Mouse (Mus musculus) thymus, postnatal 36 days (tissue): Measurements from ENCODE around the gene Rin1.
A peak's percentile ranks its signal among the peaks of the same experiment; 100 is the strongest.
"Not testable (repeated sequence)": the region's sequence is repeated elsewhere in the genome, so short reads cannot be mapped to it uniquely, and the experiment has no call there.

Source experiments
- DNase-seq, 2 experiments: peaks; one replicate each; pipeline ENCODE4 v3.0.0; 2022; ENCODE audit warnings: mixed read lengths in 2 of 2

Rin1 gene

DNA sequence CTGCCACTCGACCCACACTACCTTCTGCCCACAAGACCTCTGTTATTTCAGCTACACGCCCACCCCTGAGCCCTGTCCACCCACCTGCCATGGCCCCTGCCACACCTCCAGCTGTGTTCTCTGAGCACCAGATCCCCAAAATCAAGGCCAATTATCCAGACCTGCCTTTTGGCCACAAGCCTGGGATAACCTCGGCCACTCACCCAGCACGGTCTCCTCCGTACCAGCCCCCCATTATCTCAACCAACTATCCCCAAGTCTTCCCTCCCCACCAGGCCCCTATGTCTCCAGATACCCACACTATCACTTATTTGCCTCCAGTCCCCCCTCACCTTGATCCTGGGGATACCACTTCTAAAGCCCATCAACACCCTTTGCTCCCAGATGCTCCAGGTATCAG is 19.2 kb downstream of the Rin1 start:
- DNase-seq, result no peak

DNA sequence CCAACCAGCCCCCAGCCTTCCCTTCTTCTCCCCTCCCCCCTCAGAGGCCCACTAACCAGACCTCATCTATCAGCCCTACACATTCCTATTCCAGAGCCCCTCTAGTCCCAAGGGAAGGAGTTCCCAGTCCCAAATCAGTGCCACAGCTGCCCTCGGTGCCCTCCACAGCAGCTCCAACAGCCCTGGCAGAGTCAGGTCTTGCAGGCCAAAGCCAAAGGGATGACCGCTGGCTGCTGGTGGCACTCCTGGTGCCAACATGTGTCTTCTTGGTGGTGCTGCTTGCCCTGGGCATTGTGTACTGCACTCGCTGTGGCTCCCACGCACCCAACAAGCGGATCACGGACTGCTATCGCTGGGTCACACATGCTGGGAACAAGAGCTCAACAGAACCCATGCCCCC is 19.7 kb downstream of the Rin1 start:
- no peak for DNase-seq

DNA sequence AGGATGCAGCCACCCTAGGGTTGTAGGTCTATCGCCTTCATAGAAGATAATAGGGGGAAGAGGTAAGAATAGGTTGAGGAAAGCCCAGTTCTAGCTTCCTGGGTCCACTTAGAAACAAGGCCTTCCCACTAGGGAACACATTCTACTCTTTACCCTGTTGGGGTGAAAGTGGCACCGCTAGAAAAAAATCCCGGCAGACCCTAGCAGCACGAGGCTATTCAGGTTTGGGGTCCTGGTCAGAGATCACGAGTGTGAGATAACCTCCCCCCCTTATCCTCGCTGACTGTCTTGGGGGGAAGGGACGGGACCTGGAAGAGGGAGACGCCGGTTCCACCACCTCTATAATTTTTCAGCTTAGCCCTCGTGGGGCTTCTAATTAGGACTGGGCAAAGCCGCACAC is 20.8 kb downstream of the Rin1 start:
- no peak for DNase-seq

DNA sequence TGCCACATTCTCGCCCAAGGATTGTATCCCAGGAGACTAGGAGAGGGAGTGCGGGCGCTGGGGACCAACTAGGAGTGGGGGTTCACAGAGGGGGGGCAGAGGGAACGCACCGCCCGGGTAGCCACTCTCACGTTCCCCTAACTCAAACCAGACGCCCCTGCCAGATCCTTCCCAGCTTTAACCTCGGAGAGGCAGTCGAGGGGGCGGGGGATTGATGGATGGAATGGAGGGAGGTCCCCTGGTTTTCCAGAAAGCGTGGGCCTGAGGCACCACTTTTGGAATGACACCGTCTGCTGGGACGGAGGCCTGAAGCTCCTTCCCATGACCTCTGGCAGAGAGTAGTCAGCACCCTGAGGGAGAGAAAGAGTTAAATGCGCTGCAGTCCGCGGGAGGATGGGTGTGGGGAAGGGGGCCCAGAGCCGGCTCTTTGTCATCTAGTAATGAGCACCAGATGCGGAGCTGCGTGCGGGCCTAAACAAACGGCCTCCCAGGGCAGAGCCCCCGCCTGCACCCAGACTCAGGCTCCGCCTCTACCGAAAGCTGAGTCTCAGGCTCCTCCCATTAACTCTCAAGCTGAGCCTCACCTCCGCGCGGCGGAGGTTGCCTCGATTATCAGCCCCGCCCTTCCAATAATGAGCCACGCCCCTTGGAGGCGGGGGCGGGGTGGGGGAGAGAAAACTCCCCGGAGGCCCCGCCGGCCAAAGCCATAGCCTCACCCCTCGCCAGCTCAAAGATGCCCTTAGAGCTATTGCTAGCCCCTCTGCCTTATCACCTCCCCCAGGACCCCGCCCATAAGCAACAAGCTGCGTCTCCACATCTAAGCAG is 21.5 kb downstream of the Rin1 start:
- DNase-seq, result peak in 1 of 2 experiments; percentile 36

DNA sequence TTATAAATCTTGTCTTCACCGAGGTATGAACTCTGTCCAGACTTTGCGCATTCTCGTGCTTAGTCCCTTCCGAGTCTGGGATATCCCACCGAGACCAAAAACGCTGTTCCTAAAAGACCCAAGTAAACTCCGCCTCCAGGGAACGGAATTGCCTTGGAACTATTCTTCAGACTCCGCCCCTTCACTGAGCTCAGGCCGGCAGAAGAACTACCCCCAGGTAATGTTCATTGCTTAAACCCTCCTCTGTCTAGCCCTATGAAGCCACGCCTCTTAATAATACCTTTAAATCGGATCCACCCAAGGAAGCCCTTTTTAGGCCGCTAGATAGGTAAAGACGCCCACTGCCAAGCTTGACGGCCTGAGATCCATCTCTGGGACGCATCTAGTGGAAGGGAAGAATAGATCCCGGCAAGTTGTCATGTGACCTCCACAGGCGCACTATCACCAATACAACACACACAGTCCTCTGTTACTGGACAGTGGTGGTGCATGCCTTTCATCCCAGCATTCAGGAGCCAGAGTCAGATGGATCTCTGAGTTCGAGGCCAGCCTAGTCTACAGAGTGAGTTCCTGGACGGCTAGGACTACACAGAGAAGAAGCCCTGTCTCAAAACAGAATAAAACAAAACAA is 22.2 kb downstream of the Rin1 start:
- DNase-seq, result no peak

DNA sequence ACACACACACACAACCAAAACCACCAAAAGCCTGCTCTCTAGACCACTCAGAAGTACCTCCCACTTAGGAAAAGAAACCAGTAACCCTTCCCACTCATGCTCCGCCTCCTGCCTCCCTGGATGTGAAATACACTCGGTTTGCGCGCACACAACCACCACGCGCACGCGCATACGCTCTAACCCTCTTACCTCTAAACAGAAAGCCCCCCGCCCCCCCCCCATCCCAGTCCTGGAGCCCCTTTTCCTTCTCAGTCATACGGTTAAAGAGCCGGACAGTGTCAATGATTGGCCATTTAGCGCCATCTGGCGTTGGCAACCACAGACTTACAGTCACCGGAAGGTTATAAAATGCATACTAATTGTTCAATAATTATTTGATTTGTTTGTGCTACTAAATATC is 22.7 kb downstream of the Rin1 start:
- peak in 1 of 2 experiments; percentile 37 for DNase-seq

DNA sequence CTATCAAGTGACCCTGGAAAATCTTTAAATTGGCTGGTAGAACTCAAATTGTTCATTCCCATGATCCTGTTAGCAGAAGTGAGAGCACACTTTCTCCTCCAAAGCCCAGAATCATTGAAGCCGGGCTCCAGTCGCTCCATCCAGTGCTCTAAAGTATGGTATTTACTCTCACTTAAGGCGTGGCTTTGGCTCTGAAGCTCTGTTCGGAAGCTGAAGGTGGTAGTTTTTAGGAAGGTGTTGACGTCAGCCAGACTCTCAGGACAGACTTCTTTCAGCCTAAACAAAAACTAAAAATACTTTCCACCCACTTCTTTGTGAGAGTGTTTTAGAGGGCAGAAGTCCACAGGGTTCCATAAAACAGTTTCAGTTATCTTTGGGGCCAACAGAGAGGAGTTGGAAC is 23.2 kb downstream of the Rin1 start:
- DNase-seq, result no peak

DNA sequence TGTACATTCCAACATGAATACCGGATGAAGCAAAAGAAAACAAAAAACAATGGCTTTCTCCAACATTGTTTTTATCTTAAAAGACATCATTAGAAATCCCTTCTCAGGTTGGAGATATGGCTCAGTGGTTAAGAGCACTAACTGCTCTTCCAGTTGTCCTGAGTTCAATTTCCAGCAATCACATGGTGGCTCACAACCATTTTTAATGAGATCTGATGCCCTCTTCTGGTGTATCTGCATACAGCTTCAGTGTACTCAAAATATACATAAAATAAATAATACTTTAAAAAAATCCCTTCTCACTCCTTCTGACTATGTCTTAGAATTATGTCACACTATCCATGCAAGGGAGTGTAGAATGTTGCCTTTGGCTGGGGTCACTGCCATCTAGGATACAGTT is 29.0 kb downstream of the Rin1 start:
- no peak for DNase-seq

DNA sequence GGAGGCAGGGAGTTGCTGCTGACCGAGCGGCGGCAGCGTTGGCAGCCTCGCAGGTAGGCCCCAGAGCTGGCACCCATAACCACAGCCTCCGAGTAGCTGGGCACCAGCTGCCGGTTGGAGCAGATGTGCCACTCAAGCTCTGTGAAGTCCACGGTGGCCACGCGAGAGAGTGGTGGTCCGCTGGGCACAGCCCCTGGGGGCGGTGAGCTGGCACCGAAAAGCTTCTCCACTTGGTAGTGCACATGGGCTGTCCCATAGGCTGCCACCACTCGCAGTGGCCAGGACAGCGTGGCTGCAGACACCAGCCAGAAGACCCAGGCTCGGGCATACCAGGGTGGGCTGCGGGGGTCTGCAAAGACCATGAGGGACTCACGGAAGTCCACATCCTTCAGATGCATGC is 31.7 kb downstream of the Rin1 start:
- DNase-seq, result no peak

DNA sequence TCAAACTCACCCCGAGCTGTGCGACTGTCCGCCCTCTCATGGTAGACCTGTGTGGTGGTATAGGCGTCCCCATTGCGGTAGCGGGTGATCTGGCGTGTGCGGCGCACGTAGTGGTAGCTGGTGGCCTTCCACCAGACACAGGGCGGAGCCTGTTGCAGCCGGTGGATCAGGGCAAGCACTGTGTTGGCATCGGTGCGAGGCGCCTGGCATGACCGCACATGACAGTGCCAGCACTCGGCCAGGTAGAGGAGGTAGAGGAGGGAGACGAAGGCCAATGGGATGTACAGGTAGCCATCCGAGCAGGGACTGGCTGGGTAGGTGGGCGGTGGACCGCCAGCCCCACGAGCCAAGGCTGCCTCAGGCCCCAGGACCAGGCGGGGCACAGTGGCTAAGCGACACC is 32.3 kb downstream of the Rin1 start:
- no peak for DNase-seq

DNA sequence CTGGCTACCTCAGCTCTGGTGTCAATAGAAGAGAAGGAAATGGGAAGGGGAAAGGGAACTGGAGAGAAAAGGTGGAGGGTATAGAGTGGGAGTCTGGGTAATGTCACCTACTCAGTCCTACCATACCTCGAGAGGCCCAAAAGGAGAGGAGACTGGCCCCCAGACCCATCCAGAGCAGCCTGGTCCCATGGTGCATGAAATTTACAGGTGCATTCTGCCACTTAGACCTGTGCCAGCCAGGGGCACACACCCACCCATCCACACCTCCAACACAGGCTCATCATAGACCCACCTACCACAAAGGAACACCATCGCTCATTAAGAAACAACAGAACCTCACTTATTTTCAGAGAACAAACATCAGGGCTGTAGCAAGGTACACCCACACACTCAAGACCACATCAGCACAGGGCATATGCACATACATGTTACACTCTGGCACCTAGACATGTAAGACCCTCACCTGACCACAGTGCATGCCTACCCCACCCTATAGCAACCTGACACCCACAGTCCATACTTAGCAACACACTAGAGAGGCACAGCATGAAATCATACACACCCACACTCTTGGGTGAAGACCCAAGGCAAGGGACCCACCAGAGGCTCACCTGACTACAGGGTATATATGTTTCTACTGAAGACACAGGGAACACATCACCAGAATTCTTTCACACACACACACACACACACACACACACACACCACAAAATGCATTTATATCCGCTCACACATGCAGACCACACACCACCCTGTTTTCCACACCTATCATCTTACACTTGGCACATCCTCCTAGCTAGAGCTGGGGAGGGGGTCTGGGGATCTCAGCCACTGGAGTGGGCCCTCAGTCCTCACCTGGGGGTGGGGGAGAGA is 33.9 kb downstream of the Rin1 start:
- DNase-seq, result no peak

DNA sequence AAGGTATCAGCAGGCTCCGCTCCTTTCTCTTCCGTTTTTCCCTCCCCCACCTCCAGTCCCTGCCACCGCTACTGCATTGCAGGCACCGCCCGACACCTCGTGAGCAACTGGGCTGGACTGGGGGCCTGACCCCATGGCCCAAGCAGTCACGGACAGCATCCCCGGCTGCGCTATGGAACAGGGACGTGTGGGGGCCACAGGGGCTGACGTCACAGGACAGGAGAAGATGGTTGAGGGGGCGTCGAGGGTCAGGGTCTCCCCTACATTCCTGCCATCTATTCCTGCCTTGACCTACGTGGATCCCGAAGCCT is 34.5 kb downstream of the Rin1 start:
- DNase-seq, result no peak

DNA sequence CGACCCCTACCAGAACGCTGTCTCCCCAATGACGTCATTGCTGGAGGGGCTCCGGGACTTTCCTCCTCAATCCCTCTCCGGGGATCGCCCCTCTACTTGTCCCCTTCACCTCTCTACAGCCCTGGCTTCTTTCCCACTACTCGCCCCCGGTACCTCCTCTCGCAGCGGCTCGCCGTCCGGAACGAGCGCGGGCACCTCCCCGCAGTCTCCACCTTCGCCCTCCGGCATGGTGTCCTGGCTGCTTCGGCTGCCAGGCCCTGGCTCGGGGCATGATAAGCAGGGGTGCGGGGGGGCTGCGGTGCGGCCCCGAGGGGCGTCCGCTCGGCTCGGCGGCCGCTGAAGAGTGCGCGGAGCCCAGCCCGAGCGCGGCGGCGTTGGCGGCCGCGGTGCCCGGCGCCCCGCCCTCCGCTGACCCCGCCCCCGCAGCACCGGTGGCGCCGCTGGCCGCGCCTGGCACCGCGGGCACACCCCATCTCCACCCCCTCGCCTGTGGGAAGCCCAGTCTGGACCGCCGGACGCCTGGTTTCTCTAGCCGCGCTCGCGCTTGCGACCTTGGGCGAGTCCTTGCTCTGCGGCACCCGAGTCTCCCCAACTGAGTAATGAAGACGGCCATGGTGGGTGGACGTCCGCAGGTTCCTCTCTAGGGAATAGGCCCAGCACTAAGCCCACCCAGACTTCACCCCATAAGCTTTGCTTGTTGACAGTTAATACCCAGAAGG is 35.0 kb downstream of the Rin1 start, which contains the start of gene Tmem151a:
TSS of gene Tmem151a (minus strand) at position 387 of the 719 bp plus-strand sequence.
- no peak for DNase-seq

DNA sequence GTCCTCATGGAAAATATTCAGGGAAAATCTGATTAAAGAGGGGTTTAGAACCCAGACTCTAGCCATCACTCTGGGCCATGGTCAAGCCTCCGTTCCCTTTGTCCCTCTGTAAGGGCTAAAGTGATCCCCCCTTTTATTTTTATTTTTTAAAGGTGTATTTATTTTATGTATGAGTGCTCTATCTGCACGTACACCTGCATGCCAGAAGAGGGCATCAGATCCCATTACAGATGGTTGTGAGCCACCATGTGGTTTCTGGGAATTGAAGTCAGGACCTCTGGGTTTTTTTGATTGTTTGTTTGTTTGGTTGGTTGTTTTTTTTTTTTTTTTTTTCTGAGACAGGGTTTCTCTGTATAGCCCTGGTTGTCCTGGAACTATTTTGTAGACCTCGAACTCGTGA is 36.3 kb downstream of the Rin1 start:
- not testable (repeated sequence) for DNase-seq

DNA sequence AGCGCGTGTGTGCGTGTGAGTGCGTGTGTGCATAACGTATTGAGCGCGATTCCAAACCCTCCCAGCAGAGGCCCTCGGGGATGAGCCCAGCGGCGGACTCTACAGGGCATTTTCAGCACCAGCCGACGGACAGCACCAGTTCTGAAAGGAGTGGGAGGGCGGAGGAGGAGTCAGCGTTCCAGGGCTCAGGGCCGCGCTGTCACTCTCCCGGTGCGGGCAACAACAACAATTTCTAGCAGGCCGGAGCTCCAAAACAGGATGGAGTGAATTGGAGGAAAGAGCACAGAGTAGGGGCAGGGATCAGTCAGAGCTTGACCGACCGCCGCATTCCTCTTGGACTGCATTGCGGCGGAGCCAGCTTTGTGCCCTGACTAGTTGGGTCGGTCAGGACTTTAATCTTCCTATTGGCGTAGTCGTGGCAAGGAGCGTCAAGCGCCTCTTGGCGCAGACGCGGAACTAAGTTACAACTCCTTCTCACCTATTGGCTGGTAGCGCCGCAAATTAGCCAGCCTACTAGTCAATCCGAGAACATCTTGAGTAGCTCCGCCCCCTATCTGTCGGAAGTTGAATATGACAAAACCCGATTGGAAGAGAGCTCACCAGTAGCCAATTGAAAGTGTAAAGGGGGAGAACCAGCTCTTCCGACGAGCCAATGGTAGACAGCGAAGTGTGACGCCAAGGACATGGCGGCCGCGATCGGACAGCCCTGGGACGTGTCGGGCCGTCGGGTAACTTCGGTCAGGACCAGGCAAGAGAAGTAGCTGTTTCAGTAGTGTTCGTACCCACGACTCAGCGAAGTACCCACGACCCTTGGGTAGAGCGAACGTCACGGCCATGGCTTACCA is 37.8 kb downstream of the Rin1 start, which contains the start of gene Yif1a:
TSS of gene Yif1a (plus strand) at position 655 of the 845 bp plus-strand sequence.
- peak; percentile 87 to 89 for DNase-seq

DNA sequence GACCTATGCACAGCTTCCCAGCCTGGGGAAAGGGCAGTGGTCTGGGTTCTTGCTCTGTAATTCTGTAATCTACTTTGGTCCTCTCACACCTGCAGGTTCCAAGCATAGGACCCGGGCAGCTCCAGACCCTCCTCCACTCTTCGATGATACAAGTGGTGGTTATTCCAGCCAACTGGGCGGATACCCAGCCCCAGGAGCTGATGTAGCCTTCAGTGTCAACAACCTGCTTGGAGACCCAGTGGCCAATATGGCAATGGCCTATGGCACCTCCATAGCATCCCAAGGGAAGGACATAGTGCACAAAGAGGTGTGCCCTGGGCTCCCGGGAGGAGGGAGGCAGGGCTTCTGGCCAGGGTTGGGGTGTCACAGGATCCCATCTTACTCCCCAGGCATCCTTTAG is 39.0 kb downstream of the Rin1 start:
- DNase-seq, result no peak

DNA sequence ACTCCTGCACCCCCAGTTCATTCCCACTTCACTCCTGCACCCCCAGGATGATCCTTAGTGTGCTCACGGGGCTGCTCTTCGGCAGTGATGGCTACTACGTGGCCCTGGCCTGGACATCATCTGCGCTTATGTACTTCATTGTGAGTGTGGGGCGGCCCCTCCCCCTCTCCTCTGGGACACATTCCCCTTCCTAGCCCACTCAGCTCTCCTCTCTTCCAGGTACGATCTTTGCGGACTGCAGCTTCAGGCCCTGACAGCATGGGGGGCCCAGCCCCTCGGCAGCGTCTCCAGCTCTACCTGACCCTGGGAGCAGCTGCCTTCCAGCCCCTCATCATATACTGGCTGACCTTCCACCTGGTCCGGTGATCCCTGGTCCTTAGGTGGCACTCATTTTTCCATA is 41.8 kb downstream of the Rin1 start:
- DNase-seq, result no peak

DNA sequence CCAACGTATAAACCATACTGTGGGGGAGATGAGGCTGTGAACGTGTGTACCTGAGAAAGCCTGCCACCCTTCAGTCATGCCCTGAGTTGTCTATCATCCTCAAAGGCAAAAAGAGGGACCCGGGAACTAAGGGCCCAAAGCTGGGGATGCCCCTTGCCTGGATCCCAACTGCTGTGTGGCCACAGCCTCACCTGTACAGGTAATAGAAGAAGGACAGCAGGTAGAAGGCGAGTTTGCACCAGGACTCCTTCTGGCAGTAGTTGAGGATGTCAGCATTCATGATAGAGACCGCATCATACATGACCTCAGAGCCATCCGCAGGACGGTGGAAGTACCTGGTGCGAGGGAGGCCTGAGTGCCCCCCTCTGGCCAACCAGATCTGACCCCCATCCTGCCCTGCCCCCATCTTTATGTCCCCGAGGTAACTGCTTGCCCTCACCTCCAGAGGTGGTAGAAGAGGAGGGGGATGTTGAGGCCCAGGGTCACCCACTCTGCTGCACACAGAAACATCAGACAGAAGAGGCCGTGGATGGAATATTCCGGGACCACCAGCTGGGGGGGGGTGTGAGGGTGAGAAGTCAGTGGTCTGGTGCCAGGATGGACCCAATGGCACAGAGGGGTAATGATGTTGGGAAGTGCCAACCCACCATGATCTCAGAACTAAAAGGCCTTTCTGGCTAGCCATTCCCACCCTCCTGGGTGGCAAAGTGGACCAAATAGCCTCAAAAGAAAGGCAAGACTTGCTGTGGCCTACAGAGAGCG is 43.4 kb downstream of the Rin1 start:
- DNase-seq, result no peak

DNA sequence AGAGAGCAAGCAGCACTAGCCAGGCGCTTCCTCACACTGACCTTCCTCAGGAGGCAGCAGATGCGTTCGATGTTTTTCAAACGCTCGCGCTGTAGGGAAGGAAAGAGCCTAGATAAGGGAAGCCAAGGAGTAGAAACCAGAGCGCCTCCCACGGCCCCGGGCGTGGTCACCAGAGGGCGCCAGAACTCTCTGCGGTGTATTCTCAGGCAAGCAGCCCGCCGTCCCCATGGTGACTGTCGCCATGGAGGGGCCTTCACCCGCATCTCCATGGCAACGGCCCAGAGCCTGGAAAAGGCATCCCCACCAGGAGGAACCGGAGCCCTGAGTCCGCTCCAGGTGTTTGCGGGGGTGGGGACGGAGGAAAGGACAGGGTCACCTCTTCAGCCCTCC is 44.0 kb downstream of the Rin1 start:
- DNase-seq, result peak; percentile 86 to 88

DNA sequence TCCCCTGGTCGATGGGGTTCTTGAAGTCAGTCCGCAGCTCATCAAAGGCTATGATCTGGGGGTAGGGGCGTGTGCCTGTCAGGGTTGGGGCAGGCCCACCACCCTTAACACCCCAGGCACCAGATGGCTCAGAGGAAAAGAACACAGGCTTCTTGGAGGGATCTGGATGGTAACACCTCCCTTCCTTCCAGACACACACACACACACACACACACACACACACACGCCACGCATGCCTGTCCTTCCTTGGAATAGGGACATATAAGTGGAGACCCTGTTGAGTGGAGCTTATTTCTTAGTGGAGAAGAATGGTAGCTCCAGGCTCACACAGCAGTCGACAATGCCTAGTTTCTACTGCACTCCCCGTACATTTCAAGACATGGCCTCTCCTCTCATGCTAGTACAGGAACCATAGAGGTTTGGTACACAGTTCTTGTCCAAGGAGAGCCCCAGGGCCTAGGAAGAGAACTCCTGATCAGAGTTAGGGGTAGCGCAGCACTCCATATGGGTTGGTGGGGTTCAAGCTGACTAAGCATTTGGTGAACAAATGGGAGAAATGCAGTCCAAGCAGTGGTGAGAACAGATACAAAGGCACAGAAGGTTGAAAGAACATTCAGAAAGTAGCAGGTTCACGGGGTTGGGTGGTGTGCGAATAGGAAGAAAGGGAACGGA is 44.6 kb downstream of the Rin1 start:
- DNase-seq, result no peak
